Mouse (Mus musculus): ENCODE results near the gene Atp2b4.
A peak's percentile ranks its signal among the peaks of the same experiment; 100 is the strongest.
"Not testable (repeated sequence)": the region's sequence is repeated elsewhere in the genome, so short reads cannot be mapped to it uniquely, and the experiment has no call there.

Gene Atp2b4

DNA sequence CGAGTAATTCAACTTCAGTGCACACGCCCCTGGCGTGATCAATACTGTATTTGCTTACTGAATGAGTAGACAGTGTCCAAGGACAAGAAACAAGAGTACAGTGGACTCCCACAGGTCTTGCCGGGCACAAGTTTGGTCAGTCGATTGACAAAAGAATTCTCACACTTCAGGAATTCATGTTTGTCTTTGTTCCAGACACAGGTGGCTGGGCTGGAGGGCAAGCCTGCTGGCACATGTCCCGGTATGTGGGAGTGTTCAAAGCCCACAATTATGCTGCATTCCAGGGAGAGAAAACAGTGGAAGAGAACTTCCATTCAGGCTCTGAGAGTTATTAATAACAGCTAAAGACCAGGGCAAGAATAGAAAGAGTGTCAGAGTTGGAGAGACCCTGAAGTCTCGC lies 104.9 kb downstream of the Atp2b4 start:
- no peak for DNase-seq (ENCODE audit: low spot score in 2 of 2)

DNA sequence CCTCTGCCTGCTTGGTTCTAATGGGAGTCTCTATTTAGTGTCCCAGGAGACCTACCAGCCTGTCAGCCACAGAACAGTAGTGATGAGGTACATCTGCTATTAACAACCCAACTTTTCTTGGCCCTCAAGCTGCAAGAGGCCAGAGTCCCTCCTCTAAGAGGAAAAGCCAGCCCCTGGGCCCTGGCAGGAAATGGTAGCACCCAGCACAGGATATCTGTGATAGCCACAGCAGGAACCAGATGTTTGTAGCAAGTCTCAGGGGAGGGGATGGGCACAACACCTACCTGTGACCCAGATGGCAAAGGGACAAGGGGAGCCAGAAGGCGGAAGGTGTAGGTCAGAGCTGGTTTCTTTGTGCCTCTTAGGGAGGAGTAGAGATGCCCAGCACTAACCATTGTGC lies 106.0 kb downstream of the Atp2b4 start:
- DNase-seq (ENCODE audit: low spot score in 2 of 2): no peak

DNA sequence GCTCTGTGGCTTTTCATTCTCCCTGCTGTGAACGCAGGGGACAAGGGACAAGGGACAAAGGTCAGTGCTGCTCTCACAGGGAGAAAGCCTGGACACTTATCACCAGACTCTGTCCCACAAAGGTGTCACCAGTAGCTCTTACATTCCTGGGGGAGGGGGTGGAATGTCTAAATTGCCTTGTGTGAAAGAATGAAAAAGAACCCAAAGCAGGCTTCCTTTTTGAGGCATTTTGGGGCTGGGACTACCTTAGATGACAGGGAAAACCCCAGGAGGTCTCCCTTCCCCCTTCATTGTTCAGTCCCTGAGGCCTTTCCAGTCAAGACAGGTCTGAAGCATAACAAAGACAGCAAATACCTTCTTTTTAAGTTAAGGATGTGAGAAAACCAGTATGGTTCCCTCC lies 106.5 kb downstream of the Atp2b4 start:
- DNase-seq (ENCODE audit: low spot score in 2 of 2): no peak

DNA sequence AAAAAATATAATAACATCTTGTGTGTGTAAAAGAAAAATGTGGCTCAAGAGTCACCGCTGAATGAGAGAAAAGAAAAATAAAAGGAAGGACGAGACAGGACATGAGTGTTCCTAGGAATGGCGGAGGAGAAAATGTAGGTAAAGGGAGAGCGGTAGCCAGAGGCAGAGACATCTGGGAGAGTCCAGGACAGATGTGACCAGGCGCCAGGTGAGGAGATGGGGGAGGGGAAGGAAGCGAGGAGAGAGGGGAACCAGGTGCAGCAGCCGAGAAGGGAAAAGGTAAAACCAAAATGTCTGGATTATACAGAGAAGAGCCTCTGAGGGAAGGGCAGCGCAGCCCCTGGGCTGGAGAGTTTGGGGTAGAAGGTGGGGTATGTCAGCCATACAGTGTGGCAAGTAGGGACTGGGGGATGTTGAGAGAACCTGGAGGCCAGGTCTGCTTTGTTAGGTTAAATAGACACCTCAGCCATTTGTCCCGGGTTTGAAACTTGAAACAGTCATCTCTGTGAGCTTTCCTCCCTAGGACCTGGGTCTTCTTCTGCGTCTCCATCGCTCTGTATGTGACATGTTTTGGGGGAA lies 107.2 kb downstream of the Atp2b4 start:
- DNase-seq (ENCODE audit: low spot score in 2 of 2): no peak

DNA sequence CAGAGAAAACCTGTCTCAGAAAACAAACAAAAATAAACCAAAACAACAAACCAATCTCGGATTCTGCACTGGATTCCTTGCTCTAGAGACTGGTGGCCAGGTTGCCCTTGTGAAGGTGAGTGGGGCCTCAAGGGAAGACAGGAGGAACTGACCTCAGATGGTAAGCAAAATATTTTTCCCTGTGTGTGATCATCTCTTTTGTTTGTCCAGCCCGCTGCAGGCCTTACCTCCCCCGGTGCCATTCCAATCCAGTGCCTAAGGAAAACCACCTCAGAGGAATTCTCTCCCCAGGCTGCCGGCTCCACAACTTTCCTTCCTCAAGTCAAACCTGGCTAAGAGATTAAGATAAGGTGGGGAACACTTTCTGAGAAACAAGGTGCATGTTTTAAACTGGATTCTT lies 108.6 kb downstream of the Atp2b4 start:
- no peak for DNase-seq (ENCODE audit: low spot score in 2 of 2)

DNA sequence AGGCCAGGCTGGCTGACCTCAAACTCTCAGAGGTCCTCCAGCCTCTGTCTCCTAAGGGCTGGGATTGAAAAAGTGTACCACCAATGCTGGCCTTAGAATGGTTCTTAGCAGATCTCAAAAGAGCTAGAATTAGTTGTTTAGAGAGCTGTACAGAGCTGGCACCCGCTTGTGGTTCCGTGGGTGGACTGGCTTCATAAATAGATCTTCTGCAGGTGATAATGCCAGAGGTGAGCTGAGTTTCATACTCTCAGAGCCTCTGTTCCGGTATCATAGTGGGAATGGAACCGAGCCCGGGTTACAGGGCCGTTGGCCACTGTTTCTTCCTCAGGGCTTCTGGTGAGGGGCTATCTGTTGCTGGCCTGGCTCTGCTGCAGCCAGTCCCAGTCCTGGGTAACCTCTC lies 109.8 kb downstream of the Atp2b4 start:
- DNase-seq (ENCODE audit: low spot score in 2 of 2): no peak

DNA sequence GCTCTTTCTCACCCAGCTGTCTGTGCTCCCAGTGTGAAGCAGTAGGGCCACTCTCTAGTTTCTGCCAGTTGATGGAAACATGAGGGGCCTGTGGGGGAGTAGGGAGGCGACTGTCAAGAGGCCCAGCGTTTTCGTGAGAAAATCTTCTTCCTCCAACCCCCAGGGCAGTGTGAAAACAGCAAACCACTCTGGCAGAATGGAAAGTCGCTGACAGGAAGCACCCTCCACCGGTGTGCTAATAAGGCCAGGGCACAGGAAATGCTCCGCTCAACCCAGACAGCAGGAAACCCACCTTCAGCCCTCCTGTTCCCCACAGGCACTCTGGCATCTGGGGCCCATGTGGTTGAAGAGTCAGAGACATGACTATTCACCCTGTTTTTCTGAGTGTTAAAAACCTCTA lies 110.9 kb downstream of the Atp2b4 start, which contains the start of gene Lax1:
TSS of gene Lax1 (minus strand) at position 212 of the 400 bp plus-strand sequence.
- DNase-seq (ENCODE audit: low spot score in 2 of 2): peak; percentile 70 to 72

DNA sequence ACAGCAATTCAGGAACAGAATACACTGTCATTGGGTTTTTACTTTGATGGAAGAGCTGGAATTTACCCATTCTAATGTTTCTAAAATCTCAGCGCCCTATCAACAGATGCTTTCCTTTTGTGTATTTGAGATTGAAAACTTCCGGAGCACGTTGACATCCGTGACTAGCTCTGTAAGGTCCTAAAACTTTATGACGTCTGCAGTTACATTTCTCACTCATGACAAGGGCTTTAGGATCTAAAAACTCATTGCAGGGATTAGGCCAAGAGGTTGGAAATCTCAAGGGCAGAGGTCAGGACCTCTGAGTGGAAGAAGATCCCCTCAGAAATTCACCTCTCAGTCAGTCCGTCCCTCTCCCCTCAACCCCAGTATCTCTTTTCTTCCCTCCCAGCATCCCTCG lies 112.5 kb downstream of the Atp2b4 start:
- no peak for DNase-seq (ENCODE audit: low spot score in 2 of 2)

DNA sequence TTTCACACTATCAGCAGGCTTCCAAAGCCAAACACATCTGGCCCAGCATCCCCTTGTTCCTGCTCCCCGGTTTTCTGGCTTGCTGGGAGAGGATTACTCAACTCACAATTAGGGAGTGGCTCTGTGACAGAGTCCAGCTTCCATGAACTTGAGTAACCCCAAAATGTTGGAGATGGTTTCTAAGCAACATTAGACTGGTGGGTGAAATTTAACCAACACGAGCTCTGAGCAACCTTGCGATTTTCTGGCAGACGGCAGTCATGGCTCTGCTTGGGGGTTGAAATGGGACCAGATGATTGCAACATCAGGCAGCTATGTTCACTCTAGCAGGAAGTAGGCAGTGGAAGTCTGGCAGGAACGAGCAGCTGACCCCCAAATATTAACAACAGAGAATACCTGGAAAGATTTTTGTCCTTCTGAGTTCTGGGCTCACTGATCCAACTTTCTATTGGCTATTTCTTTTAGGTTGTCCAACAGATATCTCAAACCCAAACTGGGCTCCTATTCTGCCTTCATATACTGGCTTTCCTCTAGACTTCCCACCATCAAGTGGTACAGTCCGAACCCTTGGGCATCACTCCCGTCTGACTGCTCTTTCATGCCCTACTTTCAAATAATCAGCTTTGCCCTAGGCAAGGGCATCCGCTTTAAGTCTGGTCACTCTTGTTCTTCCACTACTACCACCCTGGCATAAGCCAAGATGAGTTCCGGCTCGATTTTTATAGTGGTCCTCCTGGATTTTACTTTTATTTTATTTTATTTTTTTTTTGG lies 114.9 kb downstream of the Atp2b4 start:
- no peak for DNase-seq (ENCODE audit: low spot score in 2 of 2)

DNA sequence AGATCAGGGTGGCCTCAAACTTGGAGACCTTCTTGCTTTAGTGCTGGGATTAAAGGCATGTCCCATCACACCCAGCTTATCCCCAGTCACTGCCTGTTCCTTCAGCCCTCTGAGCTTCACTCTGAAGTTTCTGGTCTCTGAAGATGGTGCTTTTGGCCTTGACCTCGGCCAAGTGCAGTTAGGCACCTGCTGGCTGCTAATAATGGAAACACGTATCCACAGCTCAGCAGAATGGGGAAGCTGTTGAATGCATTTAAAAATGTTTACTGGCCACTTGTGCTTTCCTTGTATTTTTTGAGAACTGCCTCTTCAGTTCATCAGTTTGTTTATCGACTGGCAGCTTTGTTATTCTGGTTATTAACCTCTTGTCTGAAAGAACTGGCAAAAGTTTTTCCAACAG lies 129.0 kb downstream of the Atp2b4 start:
- no peak for DNase-seq (ENCODE audit: low spot score in 2 of 2)

DNA sequence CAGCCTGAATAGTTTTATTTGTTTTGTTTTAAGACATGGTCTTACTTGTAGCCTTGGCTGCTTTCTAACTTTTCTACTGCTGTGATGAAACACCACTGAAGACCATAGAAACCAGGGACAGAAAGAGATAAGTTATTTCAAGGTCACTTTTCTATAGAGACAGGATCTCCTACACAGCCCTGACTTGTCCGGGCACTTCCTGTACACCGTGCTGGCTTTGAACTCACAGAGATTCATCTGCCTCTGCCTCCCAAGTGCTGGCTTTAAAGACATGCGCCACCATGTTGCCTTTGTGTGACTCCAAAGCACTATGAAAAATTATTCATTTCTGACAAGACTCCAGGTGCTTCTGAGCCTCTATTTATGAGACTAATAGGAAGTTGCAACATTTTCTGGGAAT lies 129.6 kb downstream of the Atp2b4 start:
- DNase-seq (ENCODE audit: low spot score in 2 of 2): no peak

DNA sequence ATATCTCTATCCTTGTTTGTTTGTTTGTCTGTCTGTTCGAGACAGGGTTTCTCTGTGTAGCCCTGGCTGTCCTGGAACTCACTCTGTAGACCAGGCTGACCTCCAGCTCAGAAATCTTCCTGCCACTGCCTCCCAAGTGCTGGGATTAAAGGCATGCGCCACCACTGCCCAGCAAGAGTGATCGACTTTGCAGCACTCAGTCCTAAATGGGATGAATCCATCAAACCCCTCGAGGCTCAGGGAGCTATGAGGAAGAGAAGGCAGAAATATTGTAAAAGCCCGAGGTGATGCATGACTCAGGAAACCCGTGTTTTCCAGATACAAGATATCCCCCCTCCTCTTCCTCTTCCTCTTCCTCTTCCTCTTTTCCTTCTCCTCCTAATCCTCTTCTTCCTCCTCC lies 130.1 kb downstream of the Atp2b4 start:
- DNase-seq (ENCODE audit: low spot score in 2 of 2): no peak

DNA sequence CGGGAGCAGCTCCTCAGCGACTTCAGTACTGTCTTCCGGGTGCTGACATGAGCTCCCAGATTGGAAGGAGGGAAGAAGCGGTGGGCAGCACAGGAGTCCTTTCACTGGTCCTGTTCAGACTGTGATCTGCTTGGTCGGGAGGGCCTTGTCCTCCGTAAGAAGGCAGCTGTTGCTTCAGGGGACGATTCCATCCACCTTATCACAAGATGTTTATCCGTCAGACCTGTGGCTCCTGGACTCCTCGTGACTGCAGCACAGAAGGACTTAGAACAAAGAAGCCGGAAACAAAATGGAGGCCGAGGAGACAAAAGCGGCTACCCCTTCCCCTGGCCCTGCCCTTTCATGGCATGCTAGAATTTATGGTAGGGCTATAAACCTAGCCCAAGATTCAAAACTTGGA lies 130.7 kb downstream of the Atp2b4 start:
- no peak for DNase-seq (ENCODE audit: low spot score in 2 of 2)

DNA sequence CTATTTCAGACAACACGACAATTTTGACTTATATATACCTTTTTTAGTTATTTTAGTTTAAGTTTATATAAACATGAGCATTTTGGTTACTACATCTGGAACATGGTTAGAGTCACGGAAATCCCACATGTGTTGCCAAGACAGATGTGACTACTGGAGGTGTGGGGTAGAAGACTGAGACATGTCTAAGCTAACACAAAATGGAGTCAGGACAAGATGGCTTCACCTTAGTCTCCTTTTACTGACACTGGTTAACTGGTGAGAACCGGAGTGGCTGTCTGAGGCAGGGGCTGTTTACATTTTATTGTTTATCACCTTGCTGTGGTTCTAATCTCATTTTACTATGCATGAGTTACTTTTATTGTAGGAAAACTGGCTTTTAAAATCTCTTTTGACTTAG lies 132.2 kb downstream of the Atp2b4 start:
- DNase-seq (ENCODE audit: low spot score in 2 of 2): no peak

DNA sequence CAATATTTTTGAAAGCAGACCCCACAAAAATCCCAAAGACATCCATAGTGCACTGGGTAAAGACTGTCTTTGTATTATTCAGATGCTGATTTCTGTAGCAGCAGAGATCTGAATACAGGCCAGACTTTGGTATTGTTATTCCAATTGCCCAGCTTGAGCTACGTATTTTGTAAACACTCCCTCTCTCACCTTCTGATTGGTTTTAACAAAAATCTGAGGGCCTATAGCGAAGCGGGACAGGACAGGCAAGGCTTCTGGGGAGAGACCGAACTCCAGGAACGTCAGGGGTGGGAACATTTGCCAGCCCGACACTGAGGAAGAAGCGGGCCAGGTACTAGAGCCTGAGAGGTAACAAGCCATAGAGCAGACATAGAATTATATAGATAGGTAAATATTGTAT lies 133.1 kb downstream of the Atp2b4 start:
- no peak for DNase-seq (ENCODE audit: low spot score in 2 of 2)

DNA sequence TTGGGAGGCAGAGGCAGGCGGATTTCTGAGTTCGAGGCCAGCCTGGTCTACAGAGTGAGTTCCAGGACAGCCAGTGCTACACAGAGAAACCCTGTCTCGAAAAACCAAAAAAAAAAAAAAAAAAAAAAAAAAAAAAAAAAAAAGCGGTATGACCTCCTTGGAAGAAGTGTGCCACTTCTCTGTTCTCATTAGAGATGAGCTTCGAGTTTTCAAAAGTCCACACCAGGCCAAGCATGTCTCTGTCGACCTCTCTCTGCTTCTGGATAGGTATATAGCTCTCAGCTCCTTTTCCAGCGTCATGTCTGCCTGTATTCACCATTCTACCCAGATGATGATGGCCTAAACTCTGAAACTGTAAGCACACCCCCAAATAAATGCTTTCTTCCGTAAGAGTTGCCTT lies 135.1 kb downstream of the Atp2b4 start:
- not testable (repeated sequence) for DNase-seq (ENCODE audit: low spot score in 2 of 2)

DNA sequence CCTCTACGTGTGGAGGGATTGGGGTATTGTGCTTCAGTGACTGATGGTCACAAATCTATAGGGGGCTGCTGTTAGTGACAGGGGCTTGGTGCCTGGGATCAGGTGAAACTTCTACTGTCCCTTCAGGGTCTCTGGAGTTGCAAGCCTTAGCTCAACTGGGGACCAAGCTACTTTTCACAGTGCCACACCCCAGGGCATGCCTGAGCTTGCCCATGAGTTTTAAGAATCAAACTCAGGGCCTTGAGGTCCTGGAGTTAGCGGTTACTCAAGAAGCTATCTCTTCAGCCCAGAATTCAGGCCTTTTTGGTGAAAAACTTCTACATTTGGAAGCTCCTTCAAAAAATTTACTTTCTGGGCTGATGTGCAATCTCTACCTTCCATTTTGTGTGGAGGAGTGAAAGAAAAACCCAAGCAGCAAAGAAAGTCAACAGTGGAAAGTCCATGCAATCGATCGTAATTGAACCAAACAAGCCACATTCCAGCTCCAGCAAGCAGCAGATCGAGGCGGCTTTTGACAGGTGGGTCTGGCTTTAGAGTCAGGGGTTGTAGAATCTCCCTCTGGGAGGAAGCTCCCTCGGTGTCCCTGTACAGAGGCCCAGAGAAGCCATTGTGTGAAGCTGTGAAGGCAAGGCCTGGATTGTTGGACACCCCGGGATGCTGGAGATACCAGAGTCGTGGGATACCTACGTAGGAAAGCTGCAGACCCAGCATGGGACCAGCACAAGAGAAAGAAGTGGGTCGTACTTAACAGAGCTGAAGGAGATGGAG lies 136.5 kb downstream of the Atp2b4 start:
- DNase-seq (ENCODE audit: low spot score in 2 of 2): no peak

DNA sequence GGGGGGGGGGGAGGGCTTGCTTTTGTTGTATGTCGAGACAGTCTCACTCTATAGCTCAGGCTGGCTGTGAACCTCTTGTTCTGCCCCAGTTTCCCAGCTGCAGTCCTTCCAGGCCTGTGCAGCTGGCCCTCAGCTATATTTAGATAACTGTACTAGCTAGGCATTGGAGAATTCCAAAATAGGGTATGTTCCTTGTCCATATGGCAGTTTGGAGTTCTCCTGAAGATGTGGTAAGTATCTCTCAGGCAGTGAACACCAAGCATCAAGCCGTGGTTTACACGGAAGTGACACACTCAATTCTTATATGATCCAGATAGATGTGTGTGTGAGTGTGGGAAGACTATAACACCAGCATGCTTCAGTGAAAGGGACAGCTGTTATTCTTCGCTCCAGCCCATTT lies 137.4 kb downstream of the Atp2b4 start:
- DNase-seq (ENCODE audit: low spot score in 2 of 2): no peak

DNA sequence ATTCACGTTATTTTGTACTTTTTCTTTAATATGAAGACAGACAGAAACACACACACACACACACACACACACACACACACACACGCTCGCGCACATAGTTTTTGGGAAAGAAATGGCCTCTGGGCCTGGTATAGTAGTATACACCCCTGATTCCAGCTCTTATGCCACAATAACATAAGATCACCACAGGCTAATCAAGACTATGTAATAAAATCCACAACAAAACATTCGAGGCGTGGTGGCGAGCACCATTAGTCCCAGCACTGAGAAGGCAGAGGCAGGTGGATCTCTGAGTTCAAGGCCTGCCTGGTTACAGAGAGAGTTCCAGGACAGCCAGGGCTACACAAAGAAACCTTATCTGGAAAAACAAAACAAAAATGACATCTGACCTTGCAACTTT lies 137.9 kb downstream of the Atp2b4 start:
- no peak for DNase-seq (ENCODE audit: low spot score in 2 of 2)

DNA sequence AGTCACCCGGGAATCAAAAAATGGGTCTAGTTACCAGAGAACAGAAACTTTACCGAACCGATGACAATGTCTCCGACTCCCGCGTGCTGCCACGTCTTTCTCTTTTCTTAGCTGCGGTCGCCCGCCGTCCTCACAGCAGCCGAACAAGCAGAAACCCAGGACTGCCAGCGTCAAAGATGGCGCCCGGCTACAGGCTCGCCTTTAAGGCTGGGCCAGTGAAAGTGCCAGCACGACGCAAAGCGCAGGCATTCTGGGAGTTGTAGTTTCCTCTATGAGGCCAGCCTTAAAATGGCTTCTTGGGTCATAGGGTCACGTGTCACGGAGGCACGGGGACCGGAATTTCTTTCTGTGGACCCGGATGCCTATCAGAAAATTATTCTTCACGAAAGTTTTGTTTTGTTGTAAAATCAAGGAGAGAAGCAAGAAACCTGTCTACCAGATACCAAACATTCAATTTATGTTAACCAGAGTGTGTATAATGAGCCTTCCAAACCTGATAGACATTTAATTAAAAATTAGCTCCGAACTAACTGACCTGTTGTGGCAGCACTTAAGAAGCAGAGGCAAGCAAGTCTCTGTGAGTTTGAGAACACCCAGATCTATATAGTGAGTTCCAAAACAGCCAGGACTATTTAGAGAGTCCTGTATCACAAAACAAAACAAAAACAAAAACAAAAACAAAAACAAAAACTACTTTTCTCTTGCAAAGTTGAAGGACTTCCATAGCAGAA lies 139.5 kb downstream of the Atp2b4 start, which contains the start of gene Gm38394:
TSS of gene Gm38394 (minus strand) at position 116 of the 731 bp plus-strand sequence.
- peak; percentile 89 for DNase-seq (ENCODE audit: low spot score in 2 of 2)

DNA sequence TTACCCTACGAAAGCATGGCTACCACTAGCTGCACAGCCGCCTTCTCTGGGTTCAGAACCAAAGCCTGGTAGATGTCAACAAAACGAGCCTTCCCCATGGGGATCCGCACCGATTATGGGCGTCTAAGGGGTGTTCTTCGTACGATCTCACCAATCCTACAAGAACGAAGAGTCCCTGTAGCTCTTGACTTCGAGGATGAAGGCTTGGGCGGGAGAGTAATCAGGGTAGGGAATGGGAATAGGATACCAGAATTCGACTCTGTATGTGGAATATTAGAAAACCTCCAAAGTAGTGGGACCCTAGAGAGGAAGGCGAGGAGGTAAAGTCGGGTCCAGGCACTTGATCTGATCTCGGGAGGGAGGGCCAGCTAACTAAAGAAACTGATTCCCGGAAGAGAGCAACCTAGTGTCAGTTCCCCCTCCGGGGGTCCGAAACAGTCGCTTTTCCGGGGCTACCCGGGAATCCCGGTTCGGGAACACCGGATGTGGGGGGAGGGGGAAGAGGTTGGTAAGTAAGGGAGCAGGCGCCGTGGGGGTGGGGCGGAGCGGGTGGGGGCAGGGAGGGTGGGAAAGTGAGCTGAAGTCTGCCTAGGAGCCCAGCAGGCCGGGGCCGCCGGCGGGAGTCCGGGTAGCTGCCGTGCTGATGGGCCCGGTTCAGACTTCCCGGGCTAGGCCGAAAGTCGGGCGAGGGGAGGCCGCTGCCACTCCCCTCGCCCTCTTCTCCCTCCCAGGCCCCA lies 140.2 kb downstream of the Atp2b4 start, which contains the start of gene Zbed6:
TSS of gene Zbed6 (minus strand) at position 420 of the 737 bp plus-strand sequence.
- peak; percentile 58 to 67 for DNase-seq (ENCODE audit: low spot score in 2 of 2)

Data from thymus, postnatal 10 days (tissue).